Mouse (Mus musculus) E14TG2a.4 (cell line): ENCODE measurements at regions not wholly inside any gene's neighbourhood (a gene's known extent, or its start where the extent isn't known, plus 50 kb on each side); places are given as distances from the start of the nearest gene placed in this dataset.

ENCODE experiments used
- H3K27me3 ChIP-seq: 2 replicates; pipeline ENCODE4 v1.6.1; 2014; ENCODE audit warnings: low read length, control low read depth; ENCODE audit not compliant: insufficient read depth
- H3K36me3 ChIP-seq: 2 replicates; pipeline ENCODE4 v1.6.1; 2014; ENCODE audit warnings: low read length, control low read depth; ENCODE audit not compliant: insufficient read depth
- H3K4me1 ChIP-seq: replicated peaks from 2 replicates; pipeline ENCODE4 v1.6.1; 2014; ENCODE audit warnings: low read depth, low read length, control low read depth
- H3K4me3 ChIP-seq: replicated peaks from 2 replicates; pipeline ENCODE4 v1.5.1; 2014; ENCODE audit warnings: mild to moderate bottlenecking, low read length
- H3K9me3 ChIP-seq: 2 replicates; pipeline ENCODE4 v1.6.1; 2014; ENCODE audit warnings: low read length, control low read depth
- CTCF ChIP-seq: conservative IDR thresholded peaks from 2 replicates; pipeline ENCODE4 v1.5.1; 2014; ENCODE audit warnings: low read length
- NANOG ChIP-seq: IDR thresholded peaks from 2 replicates; pipeline ENCODE4 v1.6.1; 2014; ENCODE audit warnings: borderline replicate concordance, low read length, mixed read lengths
- POU5F1 ChIP-seq: IDR thresholded peaks from 2 replicates; pipeline ENCODE4 v1.6.1; 2014; ENCODE audit warnings: low read length, borderline replicate concordance

DNA sequence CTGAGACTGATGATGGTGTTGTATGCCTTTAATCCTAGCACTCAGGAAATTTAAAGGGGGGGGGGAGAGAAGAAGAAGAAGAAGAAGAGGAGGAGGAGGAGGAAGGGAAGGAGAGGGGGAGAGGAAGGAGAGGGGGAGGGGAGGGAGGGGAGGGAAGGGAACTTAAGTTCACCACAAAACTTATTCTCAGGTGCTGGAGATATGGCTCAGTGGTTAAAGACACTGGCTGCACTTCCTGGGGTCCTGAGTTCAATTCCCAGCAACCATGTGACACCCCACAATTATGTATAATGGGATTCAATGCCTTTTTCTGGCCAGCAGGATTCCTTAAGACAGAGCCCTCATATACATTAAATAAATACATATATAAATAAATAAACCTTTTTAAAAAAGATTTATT is 183.6 kb downstream of the Pfkfb3 start:
- TF ChIP-seq POU5F1 (no peak), CTCF (no peak), NANOG (no peak)
- Histone ChIP-seq H3K9me3 (no peaks in the 10 kb centered on the region), H3K27me3 (no peaks in the 10 kb centered on the region), H3K36me3 (no peaks in the 10 kb centered on the region), H3K4me1 (peaks cover 3% of the 10 kb centered on the region), H3K4me3 (no peak overlapping the region)

DNA sequence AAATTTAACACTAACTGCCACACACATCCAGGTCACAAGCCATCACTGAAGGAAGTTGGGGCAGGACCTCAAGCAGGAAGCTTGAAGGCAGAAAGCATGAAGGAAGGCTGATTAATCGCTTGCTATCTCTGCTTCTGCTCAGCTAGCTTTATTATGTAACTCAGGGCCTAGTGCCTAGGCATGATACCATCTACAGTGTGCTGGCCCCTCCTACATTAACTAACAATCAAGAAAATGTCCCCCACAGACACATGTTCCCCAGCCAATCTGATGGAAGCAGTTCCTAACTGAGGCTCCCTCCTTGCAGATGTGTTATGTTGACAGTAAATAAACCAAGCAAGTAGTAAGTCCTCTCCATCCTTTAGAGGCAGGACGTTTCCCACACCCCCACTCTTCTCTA is 186.6 kb downstream of the Pfkfb3 start:
- no peaks in the 10 kb centered on the region for H3K9me3 ChIP-seq
- no peaks in the 10 kb centered on the region for H3K4me1 ChIP-seq
- no peaks in the 10 kb centered on the region for H3K27me3 ChIP-seq
- no peaks in the 10 kb centered on the region for H3K36me3 ChIP-seq
- TF ChIP-seq NANOG (no peak), POU5F1 (no peak), CTCF (no peak)
- H3K4me3 ChIP-seq: no peak overlapping the region

DNA sequence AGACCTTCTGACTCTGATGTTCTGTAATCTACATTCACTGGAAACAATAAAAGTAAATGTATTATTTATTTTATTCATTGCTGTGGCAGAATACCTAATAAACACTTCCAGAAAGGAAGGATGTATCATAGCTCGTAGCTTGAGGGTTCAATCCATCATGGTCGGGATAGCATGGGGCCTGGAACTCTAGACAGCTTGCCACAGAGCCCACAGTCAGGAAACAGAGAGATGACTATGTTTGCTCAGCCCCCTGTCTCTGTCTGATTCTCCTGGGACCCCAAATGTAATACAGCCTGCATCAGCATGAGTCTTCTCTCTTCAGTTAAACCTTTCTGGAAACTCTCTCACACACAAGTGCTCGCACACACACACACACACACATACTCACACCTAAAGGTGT is 188.1 kb downstream of the Pfkfb3 start:
- Histone ChIP-seq H3K36me3 (no peaks in the 10 kb centered on the region), H3K4me3 (no peak overlapping the region), H3K9me3 (no peaks in the 10 kb centered on the region), H3K4me1 (no peaks in the 10 kb centered on the region), H3K27me3 (no peaks in the 10 kb centered on the region)
- TF ChIP-seq NANOG (no peak), POU5F1 (no peak), CTCF (no peak)

DNA sequence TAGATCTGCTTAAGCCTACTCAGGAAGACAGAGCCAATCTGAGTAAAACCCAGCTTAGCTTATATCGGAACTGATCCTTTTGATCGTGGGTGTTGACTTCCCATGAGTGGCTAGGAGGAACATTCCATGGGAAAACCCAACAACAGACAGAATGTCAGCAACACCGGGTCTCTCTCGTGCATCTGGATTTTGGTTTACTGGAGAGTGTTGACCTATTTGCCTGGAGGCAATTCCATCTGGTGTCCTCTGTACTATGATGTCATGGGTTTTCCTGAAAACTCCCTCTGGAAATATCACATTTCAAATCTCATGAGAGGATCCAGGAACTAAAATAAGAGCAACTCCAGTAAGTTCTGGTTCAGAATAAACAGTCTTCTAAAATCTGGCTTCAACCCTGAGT is 188.5 kb downstream of the Pfkfb3 start:
- Histone ChIP-seq H3K36me3 (no peaks in the 10 kb centered on the region), H3K4me1 (no peaks in the 10 kb centered on the region), H3K27me3 (no peaks in the 10 kb centered on the region), H3K9me3 (no peaks in the 10 kb centered on the region), H3K4me3 (no peak overlapping the region)
- TF ChIP-seq NANOG: no peak
- TF ChIP-seq CTCF: no peak
- no peak for TF ChIP-seq POU5F1

DNA sequence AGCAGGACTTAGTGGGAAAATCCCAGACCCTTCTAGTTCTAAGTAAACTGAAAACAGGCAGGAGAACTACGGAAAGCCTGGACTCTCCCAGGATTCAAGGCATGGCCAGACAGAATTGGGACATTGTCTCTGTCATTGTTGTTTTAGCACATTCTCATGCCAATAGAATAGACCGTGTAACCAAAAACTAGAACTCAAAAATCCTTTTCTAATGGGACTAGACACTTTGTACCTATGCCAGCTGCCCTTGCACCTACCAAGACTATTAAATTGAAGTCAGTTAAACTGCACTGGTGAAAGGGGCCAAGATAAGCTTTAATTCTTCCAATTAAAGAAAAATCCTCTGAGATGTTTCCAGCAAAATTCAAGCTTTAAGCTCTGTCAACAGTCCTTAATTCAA is 189.8 kb downstream of the Pfkfb3 start:
- Histone ChIP-seq H3K4me3 (no peak overlapping the region), H3K36me3 (no peaks in the 10 kb centered on the region), H3K9me3 (no peaks in the 10 kb centered on the region), H3K4me1 (no peaks in the 10 kb centered on the region), H3K27me3 (no peaks in the 10 kb centered on the region)
- TF ChIP-seq CTCF (no peak), POU5F1 (no peak)

DNA sequence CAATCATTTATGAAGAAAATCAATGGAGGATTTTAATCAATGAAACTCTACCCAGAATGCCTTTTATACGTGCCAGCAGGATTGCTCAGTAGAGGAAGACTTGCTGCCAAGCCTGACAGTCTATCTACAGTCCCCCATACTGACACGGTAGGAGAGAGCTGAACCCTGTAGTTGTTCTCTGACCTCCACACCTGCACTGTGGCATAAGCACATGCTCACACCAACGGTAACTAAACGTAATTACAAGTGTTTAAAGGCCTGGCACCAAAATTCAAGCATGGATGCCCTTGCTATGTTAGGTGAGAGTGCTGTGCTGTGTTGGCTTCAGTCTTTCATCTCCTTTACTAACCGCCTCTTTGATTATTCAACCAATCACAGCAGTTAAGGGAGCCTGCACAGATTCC is 190.8 kb downstream of the Pfkfb3 start:
- Histone ChIP-seq H3K27me3 (no peaks in the 10 kb centered on the region), H3K36me3 (no peaks in the 10 kb centered on the region), H3K4me1 (no peaks in the 10 kb centered on the region), H3K9me3 (no peaks in the 10 kb centered on the region), H3K4me3 (no peak overlapping the region)
- TF ChIP-seq POU5F1: no peak
- no peak for TF ChIP-seq CTCF
- TF ChIP-seq NANOG: no peak

DNA sequence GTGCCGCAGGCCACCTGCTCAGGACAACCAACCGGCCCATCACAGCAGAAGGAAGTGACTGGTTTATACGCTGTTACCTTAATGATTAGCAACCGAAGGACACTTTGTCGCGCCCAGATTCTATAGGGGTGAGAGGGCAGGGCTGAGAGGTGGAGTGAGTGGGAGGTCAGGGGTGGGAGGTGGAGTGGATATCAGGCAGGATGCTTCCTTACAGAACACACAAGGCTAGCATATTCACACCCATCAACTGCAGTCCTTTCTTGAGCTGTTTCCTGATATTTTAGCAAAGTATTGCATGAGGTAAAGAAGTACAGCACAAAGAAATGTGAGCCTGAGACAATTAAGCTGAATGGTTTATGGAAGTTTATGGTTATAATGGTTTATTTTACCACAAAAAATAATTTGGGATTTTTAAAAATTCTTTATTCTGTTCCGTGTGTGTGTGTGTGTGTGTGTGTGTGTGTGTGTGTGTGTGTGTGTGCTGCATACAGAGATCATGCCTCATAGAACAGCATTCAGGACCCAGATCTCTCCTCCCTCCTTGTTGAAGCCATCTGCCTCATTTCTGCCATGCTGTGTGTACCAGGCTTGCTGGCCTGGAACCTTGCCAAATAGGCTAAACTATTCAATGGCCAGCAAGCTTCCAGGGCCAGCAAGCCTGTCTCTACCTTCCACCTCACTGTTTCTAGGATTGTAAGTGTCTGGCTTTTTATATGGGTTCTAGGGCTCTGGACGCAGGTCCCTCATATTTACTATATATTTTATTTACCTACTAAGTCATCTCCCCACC is 190.5 kb downstream of the Prkcq start:
- Histone ChIP-seq H3K4me1 (no peaks in the 10 kb centered on the region), H3K36me3 (no peaks in the 10 kb centered on the region), H3K27me3 (no peaks in the 10 kb centered on the region), H3K9me3 (no peaks in the 10 kb centered on the region), H3K4me3 (no peak overlapping the region)
- no peak for TF ChIP-seq CTCF
- no peak for TF ChIP-seq NANOG
- TF ChIP-seq POU5F1: no peak

DNA sequence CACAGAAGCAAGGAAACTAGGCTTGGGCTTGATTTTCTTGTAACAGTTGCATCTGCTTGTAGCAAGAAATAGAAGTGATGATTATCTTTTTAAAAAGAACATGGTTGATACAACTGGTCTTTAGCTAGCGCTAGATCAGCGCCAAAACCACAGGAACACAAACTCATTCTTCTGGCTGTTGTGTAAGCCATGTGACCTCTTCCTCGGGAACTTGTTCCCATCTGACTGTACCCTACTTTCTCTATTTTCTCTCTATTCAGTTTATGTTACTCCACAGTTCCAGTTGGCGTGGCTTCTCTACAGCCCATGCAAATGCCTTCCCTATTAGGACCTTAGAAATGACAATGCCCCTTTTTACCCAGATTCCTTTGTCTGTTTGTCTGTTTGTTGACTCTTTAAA is 187.4 kb downstream of the Prkcq start:
- no peak for TF ChIP-seq CTCF
- TF ChIP-seq POU5F1: no peak
- no peak for TF ChIP-seq NANOG
- Histone ChIP-seq H3K9me3 (peaks cover 11% of the 10 kb centered on the region), H3K4me1 (no peaks in the 10 kb centered on the region), H3K27me3 (no peaks in the 10 kb centered on the region), H3K36me3 (no peaks in the 10 kb centered on the region), H3K4me3 (no peak overlapping the region)

DNA sequence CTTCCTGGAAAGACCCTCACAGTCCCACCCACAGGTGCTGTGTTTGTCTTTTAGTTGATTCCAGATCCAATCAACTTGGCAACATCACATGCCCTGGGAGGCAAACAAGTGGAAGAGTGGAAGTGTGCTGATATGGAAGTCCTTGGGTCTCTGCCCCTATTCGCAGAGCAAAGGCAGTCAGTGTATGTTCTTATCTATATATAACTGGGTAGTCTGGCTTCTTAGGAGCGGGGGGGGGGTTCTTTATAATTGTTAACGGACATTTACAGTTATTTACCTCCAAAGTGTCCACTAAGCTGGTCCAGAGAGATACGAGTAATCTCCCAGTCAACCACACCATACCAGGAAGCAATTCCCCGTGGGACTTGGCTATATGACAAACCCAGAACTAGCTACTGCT is 184.8 kb downstream of the Prkcq start:
- peaks cover 11% of the 10 kb centered on the region for H3K9me3 ChIP-seq
- TF ChIP-seq POU5F1 (no peak), NANOG (no peak), CTCF (no peak)
- H3K27me3 ChIP-seq: no peaks in the 10 kb centered on the region
- no peaks in the 10 kb centered on the region for H3K36me3 ChIP-seq
- no peak overlapping the region for H3K4me3 ChIP-seq
- H3K4me1 ChIP-seq: no peaks in the 10 kb centered on the region
